Mouse (Mus musculus): ENCODE measurements around the gene Pim1.

DNA sequence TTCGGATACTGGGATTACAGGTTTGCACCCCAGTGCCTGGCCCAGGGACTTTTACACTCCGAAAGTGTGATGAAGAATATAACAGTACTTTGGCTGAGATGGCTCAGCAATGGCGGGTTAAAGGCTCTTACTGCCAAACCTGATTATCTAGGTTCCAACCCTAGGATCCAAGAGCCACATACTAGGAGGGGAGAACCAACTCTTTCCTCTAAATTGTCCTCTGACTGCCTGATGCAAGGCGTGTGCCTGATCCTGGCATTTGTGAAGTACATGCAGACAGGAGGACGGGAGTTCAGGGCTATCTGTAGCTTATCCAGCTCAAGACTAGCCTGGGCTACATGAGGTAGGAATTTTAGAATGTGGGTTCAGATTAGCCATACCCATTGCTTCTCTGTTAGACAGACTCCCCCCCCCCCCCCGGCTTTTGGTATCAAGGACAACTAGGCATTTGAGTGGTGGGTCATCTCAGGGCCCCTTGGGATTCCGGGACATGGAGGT is 9.7 kb downstream of the Pim1 start:
- no peak for TF ChIP-seq POLR2A (IDR thresholded peaks at IDR 0.05; ENCODE audit: borderline replicate concordance, extremely low read depth, low read depth, low read length)
- TF ChIP-seq CTCF (IDR thresholded peaks at IDR 0.05; ENCODE audit: insufficient read depth, low read length), result no peak

All from lung, adult 2 months (tissue).